Mouse (Mus musculus) G1E (cell line): ENCODE measurements around the gene Tuba1b. TPM values are rescaled to one million over a fixed set of nuclear protein-coding genes. Genes with fewer than 3 reads are reported as not detected.

ENCODE experiments used
- ATAC-seq: 2 replicates; pipeline ENCODE4 v1.8.0; 2016; ENCODE audit warnings: mild to moderate bottlenecking; ENCODE audit not compliant: insufficient number of reproducible peaks, poor library complexity, low FRiP score, severe bottlenecking; ENCODE audit errors: extremely low read depth
- DNase-seq: peaks from one replicate; pipeline ENCODE4 v3.0.0; 2012; ENCODE audit warnings: low spot score
- H3K27me3 ChIP-seq: 2 replicates; pipeline ENCODE4 v1.6.1; 2012; ENCODE audit warnings: mild to moderate bottlenecking, low read length, inconsistent platforms; ENCODE audit not compliant: insufficient read depth
- H3K36me3 ChIP-seq: replicated peaks from 2 replicates; pipeline ENCODE3; 2012; ENCODE audit warnings: mild to moderate bottlenecking, inconsistent platforms
- H3K4me1 ChIP-seq: 2 replicates; pipeline ENCODE4 v1.6.1; 2012; ENCODE audit warnings: low read depth, low read length, inconsistent platforms, mixed read lengths; ENCODE audit not compliant: insufficient read depth
- H3K4me3 ChIP-seq: 2 replicates; pipeline ENCODE4 v1.5.1; 2012; ENCODE audit warnings: low read depth, mild to moderate bottlenecking, inconsistent platforms, low read length, moderate library complexity, mixed read lengths
- H3K9me3 ChIP-seq: replicated peaks from 2 replicates; pipeline ENCODE4 v1.6.1; 2012; ENCODE audit warnings: inconsistent platforms
- CTCF ChIP-seq: IDR thresholded peaks from 2 replicates; pipeline ENCODE4 v1.5.1; 2012; ENCODE audit warnings: low read depth, low read length, inconsistent platforms, mixed read lengths
- GATA1 ChIP-seq: IDR thresholded peaks from 2 replicates; pipeline ENCODE4 v1.6.1; 2012; ENCODE audit warnings: borderline replicate concordance, low read length, inconsistent platforms, mixed read lengths
- GATA2 ChIP-seq: IDR thresholded peaks from 2 replicates; pipeline ENCODE4 v1.6.1; 2012; ENCODE audit warnings: low read depth, low read length, inconsistent platforms, borderline replicate concordance
- POLR2AphosphoS5 ChIP-seq: IDR thresholded peaks from 2 replicates; pipeline ENCODE4 v1.6.1; 2012; ENCODE audit warnings: low read depth, low read length, inconsistent platforms; ENCODE audit not compliant: insufficient replicate concordance
- TAL1 ChIP-seq: conservative IDR thresholded peaks from 2 replicates; pipeline ENCODE4 v1.6.1; 2012; ENCODE audit warnings: low read depth, low read length, inconsistent platforms, mixed read lengths
- polyA plus RNA-seq: library from polyadenylated mRNA; stranded (reverse); fragments of >175 nt; gene quantifications from 2 replicates; pipeline ENCODE4 v1.2.3, GENCODE M21; 2012
- total RNA-seq, 2 experiments: library from RNA; stranded (forward) in 1 of 2; stranded (reverse) in 1 of 2; fragments of 200-1000 nt in 1 of 2; fragments of >200 nt in 1 of 2; fragmentation: Nextera tagmentation in 1 of 2; gene quantifications; 2 replicates each; pipeline ENCODE4 v1.2.3; 2014 to 2017

Tuba1b gene
- total and polyA plus RNA-seq, 3 experiments: 384 to 1,866 (median 717) TPM

DNA sequence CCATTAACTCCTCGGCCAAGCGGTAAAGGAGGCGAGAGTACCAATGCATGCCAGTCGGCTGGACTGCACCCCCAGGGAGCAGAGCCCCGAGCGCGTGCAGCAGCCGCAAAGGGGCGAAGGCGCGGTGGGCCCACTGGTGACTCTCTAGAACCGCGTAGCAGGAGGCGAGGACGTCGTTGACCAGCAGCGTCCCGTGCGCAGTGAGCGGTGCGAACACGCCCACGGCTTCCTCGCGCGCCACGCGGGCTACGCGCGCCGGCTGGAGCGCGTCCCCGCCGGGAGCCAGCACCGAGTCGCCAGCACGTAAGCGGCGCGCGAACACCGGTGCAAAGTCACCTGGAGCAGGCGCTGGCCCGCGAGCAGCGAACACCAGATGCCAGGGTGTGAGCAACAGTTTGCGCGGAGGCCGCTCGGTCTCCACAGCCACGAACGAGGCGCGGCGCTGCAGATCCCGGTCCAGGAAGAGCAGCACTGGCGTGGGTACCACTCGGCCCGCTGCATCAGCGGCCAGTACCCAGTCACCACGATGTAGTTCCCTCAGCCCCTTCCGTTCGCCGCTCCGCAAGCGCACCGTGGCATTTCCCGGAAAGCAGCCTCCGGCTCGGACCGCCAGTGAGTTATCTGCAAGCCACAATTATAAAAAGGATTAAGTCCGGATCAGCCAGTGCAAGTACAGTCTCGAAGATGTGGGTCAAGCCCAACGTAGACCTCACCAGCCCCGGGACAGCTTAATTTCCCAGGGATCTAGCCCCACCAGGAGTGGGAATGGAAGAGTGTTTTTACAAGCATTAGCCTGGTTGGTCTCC is 40.2 kb downstream of the Tuba1b start, which contains the start of gene Rhebl1:
TSS of gene Rhebl1 (minus strand) at position 601 of the 806 bp plus-strand sequence.
- ATAC-seq: no peak
- peak within 1 kb of the TSS; percentile 50 for H3K4me3 ChIP-seq

DNA sequence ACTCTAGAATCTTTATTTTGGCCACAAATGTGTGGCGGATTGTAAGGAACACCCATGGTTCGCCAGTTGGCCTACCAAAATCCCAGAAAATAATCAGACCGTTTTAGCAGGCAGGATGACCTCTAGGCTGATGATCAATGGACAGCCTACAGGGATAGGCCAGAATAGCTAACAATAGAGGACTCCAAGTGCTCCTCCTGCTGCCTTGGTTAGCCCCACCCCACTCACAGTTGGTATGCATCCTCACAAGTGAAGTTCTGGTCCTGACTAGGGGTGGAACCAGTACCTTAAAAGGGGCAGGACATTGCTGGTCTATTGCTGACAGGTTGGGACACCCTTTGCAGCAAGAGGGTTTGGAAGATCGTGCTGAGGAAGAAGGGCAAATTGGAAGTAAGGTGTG is 41.3 kb downstream of the Tuba1b start:
- Histone ChIP-seq H3K4me1 (peaks cover 45% of the 10 kb centered on the region), H3K9me3 (peaks cover 7% of the 10 kb centered on the region), H3K27me3 (peaks cover 57% of the 10 kb centered on the region), H3K4me3 (no peak overlapping the region), H3K36me3 (no peaks in the 10 kb centered on the region)
- no peak for ATAC-seq
- no peak for TF ChIP-seq GATA2
- TF ChIP-seq GATA1: no peak
- no peak for TF ChIP-seq POLR2AphosphoS5
- TF ChIP-seq CTCF: no peak
- no peak for TF ChIP-seq TAL1
- no peak for DNase-seq

More for the DNA sequence above, 40.2 kb downstream of the Tuba1b start, which contains the start of gene Rhebl1:
- Histone ChIP-seq H3K4me1 (peaks cover 51% of the 10 kb centered on the region), H3K9me3 (peaks cover 7% of the 10 kb centered on the region), H3K36me3 (no peaks in the 10 kb centered on the region), H3K27me3 (peaks cover 66% of the 10 kb centered on the region)
- DNase-seq: no peak
- TF ChIP-seq CTCF: no peak
- no peak for TF ChIP-seq POLR2AphosphoS5
- no peak for TF ChIP-seq GATA1
- TF ChIP-seq GATA2: no peak
- TF ChIP-seq TAL1: no peak

DNA sequence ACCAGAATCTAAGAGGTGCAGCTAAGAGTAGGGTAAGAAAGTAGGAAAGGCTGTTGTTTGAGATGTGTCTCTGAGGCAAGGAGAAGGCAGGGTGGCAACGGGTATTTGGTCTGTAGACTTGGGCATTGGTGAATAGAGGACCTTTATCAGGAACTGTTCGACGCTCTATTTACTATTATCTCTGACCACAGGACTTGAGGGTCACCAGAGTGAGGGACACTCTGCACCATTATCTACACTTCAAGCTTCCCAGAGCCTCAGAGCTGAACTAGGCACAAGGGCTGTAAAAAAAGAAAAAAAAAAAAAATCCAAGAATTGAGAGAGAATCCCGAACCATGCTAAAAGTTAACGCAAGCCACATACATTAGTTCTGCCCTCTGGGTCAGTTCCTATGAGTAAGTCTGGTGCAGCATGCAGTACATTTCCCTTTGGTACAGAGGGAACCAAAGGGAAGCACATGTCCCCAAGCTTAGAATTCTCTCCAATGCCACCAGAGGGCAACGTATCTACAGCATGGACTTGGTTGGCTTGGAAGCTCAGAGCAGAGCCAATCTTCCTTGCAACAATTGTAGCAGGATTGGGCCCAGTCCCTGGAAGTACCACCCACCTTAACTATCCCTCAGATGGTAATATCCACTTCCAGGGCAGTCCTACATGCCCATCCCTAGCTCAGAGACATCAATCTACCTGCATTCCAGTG is 42.3 kb downstream of the Tuba1b start:
- peaks cover 50% of the 10 kb centered on the region for H3K27me3 ChIP-seq
- DNase-seq: peak; percentile 63
- peak; percentile 39; the same call in 1 of the 2 replicates for TF ChIP-seq CTCF
- no peak for TF ChIP-seq POLR2AphosphoS5
- no peak for TF ChIP-seq TAL1
- TF ChIP-seq GATA2: no peak
- H3K9me3 ChIP-seq: peaks cover 7% of the 10 kb centered on the region
- no peak overlapping the region for H3K4me3 ChIP-seq
- H3K36me3 ChIP-seq: no peaks in the 10 kb centered on the region
- H3K4me1 ChIP-seq: peaks cover 42% of the 10 kb centered on the region
- ATAC-seq: peak; percentile 40

DNA sequence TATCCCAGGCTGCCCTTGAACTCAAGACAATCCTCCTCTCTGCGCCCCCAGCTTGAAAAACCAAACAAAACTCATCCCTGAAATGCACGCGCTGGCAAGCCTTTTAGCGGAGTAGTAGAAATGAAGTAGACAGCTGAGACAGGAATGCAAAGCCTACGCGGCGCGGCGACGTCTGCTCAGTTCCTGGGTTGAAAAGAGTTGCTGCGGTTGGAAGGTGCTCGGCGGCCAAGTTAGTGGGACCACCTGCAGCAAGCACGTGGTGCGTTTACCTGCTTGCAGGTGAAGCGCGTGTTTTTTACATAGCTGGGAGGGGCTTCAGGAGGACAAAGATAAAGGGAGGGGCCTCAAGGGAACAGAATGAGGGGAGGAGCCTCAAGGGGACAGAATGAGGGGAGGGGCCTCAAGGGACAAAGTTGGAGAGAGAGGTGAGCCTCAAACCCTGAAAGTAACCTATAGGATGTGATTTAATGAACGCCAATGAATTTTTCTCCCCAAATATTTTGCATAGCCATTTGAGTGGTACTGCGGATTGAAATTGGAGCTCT is 43.1 kb downstream of the Tuba1b start:
- ATAC-seq (no peak), DNase-seq (no peak)
- no peaks in the 10 kb centered on the region for H3K36me3 ChIP-seq
- H3K4me1 ChIP-seq: peaks cover 39% of the 10 kb centered on the region
- H3K27me3 ChIP-seq: peaks cover 49% of the 10 kb centered on the region
- no peak overlapping the region for H3K4me3 ChIP-seq
- no peak for TF ChIP-seq GATA2
- H3K9me3 ChIP-seq: peaks cover 7% of the 10 kb centered on the region

DNA sequence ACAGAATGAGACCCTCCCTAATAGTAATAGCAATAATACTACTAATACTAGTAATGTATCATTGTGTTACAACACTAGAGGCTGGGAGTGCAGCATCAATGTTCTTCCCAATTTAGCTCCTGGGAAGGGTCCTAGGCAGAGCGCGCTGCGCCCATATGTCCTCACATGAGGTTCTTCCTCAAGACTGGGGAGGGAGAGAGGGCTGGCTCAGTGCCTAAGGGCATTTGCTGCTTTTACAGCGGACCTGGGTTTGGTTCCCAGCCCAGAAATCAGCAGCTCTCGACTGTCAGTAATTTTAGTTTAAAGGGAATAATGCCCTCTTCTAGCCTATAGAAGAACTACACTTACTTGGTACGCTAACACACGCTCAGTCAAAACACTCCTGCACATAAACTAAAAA is 46.8 kb downstream of the Tuba1b start:
- H3K4me1 ChIP-seq: peaks cover 15% of the 10 kb centered on the region
- no peaks in the 10 kb centered on the region for H3K9me3 ChIP-seq
- H3K27me3 ChIP-seq: peaks cover 14% of the 10 kb centered on the region
- DNase-seq (no peak), ATAC-seq (no peak)
- H3K36me3 ChIP-seq: no peaks in the 10 kb centered on the region
- H3K4me3 ChIP-seq: no peak overlapping the region
- TF ChIP-seq POLR2AphosphoS5 (no peak), TAL1 (no peak), CTCF (no peak), GATA2 (no peak), GATA1 (no peak)

DNA sequence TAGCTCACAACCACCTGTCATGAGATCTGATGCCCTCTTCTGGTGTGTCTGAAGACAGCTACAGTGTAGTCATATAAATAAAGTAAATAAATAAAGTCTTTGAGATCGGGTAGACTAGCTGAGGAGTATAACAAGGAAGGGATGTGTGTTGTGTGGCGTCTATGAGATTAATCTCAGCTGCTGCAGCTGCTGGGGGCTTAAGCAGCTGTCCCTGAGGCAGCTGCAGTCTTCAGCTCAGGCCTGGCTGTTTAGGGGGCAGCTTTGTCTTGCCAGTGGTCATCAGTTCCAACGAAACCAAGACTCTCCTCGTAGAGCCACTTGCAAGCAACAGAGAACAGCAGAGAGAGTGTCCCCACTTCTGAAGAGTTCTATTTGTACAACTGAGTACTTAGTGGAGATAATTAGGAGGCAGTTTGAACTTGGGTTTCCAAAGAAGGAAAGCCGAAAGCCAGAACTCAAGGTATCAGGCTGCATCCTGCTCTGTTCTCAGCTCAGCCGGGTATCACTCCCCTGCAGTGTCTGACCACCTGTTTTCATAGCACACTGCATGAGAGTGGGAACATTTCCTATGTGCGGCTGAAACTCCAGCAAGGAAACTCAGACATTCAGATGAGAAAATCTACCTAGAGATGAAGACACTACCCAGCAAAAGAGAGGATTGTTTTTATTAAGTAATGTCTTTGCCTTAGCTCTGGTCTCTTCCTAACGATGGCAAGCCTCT is 47.5 kb downstream of the Tuba1b start:
- Histone ChIP-seq H3K9me3 (no peaks in the 10 kb centered on the region), H3K36me3 (no peaks in the 10 kb centered on the region), H3K27me3 (peaks cover 14% of the 10 kb centered on the region), H3K4me3 (no peak overlapping the region), H3K4me1 (peaks cover 13% of the 10 kb centered on the region)
- no peak for DNase-seq
- ATAC-seq: no peak
- TF ChIP-seq TAL1: no peak
- TF ChIP-seq GATA1: no peak
- TF ChIP-seq GATA2: no peak
- no peak for TF ChIP-seq POLR2AphosphoS5
- TF ChIP-seq CTCF: no peak
